Mouse (Mus musculus): Measurements from ENCODE around the gene Mvb12b. TPM values are rescaled to one million over a fixed set of nuclear protein-coding genes. Genes with fewer than 3 reads are reported as not detected.

Gene Mvb12b
- polyA plus RNA-seq, 1 experiment, result 15.9 TPM

GRCm38 (mm10) chr2:33700581-33701445 lies 186.9 kb downstream of the Mvb12b start:
- no peaks in the 10 kb centered on the region for H3K79me3 ChIP-seq (ENCODE audit: low read depth)
- H3ac ChIP-seq (ENCODE audit: control insufficient read depth, insufficient read length, low read depth), result no peak overlapping the region
- TF ChIP-seq FOSL1 (IDR thresholded peaks at IDR 0.05; ENCODE audit: insufficient read depth, low read length, poor library complexity, severe bottlenecking) (no peak), MAX (IDR thresholded peaks at IDR 0.05) (no peak), MYOD1 (IDR thresholded peaks at IDR 0.05; ENCODE audit: control insufficient read depth, insufficient read length, low read depth) (no peak), CTCF (IDR thresholded peaks at IDR 0.05; ENCODE audit: control insufficient read depth, insufficient read depth, insufficient read length) (no peak), CEBPB (IDR thresholded peaks at IDR 0.05; ENCODE audit: low read depth) (no peak), MYOG (IDR thresholded peaks at IDR 0.05; ENCODE audit: control insufficient read depth, extremely low read depth, insufficient read length) (no peak), USF1 (IDR thresholded peaks at IDR 0.05; ENCODE audit: low read depth) (no peak)
- H3K36me3 ChIP-seq (ENCODE audit: control insufficient read depth, insufficient read depth), result no peaks in the 10 kb centered on the region
- no peaks in the 10 kb centered on the region for H3K79me2 ChIP-seq (ENCODE audit: control insufficient read depth, insufficient read depth)
- no peak overlapping the region for H3K4me3 ChIP-seq (ENCODE audit: insufficient read depth, poor library complexity, severe bottlenecking)
- peaks cover 54% of the 10 kb centered on the region for H3K27me3 ChIP-seq (ENCODE audit: control insufficient read depth, insufficient read depth, insufficient read length)

- H3K79me2 ChIP-seq (ENCODE audit: control insufficient read depth, insufficient read depth), result no peaks in the 10 kb centered on the region
- H3K27me3 ChIP-seq (ENCODE audit: control insufficient read depth, insufficient read depth, insufficient read length), result peaks cover 47% of the 10 kb centered on the region
- no peaks in the 10 kb centered on the region for H3K79me3 ChIP-seq (ENCODE audit: low read depth)
- TF ChIP-seq USF1 (IDR thresholded peaks at IDR 0.05; ENCODE audit: low read depth) (no peak), CEBPB (IDR thresholded peaks at IDR 0.05; ENCODE audit: low read depth) (no peak), FOSL1 (IDR thresholded peaks at IDR 0.05; ENCODE audit: insufficient read depth, low read length, poor library complexity, severe bottlenecking) (no peak), MAX (IDR thresholded peaks at IDR 0.05) (no peak), CTCF (IDR thresholded peaks at IDR 0.05; ENCODE audit: control insufficient read depth, insufficient read depth, insufficient read length) (no peak), MYOG (IDR thresholded peaks at IDR 0.05; ENCODE audit: control insufficient read depth, extremely low read depth, insufficient read length) (no peak), MYOD1 (IDR thresholded peaks at IDR 0.05; ENCODE audit: control insufficient read depth, insufficient read length, low read depth) (no peak)
- no peak overlapping the region for H3ac ChIP-seq (ENCODE audit: control insufficient read depth, insufficient read length, low read depth)
- H3K4me3 ChIP-seq (ENCODE audit: insufficient read depth, poor library complexity, severe bottlenecking), result no peak overlapping the region
- no peaks in the 10 kb centered on the region for H3K36me3 ChIP-seq (ENCODE audit: control insufficient read depth, insufficient read depth)
These were observed 188.8 kb downstream of the Mvb12b start for GRCm38 (mm10) chr2:33698898-33699297.

- H3K79me3 ChIP-seq (ENCODE audit: low read depth), result no peaks in the 10 kb centered on the region
- H3K4me3 ChIP-seq (ENCODE audit: insufficient read depth, poor library complexity, severe bottlenecking), result no peak overlapping the region
- H3K27me3 ChIP-seq (ENCODE audit: control insufficient read depth, insufficient read depth, insufficient read length), result peaks cover 29% of the 10 kb centered on the region
- no peak overlapping the region for H3ac ChIP-seq (ENCODE audit: control insufficient read depth, insufficient read length, low read depth)
- H3K79me2 ChIP-seq (ENCODE audit: control insufficient read depth, insufficient read depth), result no peaks in the 10 kb centered on the region
- no peaks in the 10 kb centered on the region for H3K36me3 ChIP-seq (ENCODE audit: control insufficient read depth, insufficient read depth)
- no peak for TF ChIP-seq MAX (IDR thresholded peaks at IDR 0.05)
- no peak for TF ChIP-seq MYOG (IDR thresholded peaks at IDR 0.05; ENCODE audit: control insufficient read depth, extremely low read depth, insufficient read length)
- TF ChIP-seq FOSL1 (IDR thresholded peaks at IDR 0.05; ENCODE audit: insufficient read depth, low read length, poor library complexity, severe bottlenecking), result no peak
- TF ChIP-seq MYOD1 (IDR thresholded peaks at IDR 0.05; ENCODE audit: control insufficient read depth, insufficient read length, low read depth), result no peak
- no peak for TF ChIP-seq CEBPB (IDR thresholded peaks at IDR 0.05; ENCODE audit: low read depth)
- TF ChIP-seq CTCF (IDR thresholded peaks at IDR 0.05; ENCODE audit: control insufficient read depth, insufficient read depth, insufficient read length), result no peak
- no peak for TF ChIP-seq USF1 (IDR thresholded peaks at IDR 0.05; ENCODE audit: low read depth)
These were observed 191.3 kb downstream of the Mvb12b start for GRCm38 (mm10) chr2:33696428-33696827.

DNA sequence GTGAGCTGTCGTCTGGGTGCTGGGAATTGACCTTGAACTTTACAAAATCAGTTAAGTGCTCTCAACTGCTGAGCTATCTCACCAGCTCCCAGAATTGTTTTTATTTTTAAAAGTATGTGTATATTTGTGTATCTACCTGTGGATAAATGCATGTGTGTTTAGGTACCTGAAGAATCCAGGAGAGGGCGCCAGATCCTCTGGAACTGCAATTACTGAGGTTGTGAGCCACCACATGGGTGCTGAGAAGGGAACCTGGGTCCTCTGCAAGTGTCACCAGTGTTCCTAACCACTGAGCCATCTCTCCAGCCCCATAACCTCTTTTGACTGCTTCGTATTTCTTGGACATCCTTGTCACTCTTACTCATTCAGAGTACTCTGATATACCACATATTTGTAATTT lies 193.8 kb downstream of the Mvb12b start:
- TF ChIP-seq CTCF (IDR thresholded peaks at IDR 0.05; ENCODE audit: control insufficient read depth, insufficient read depth, insufficient read length) (no peak), MYOG (IDR thresholded peaks at IDR 0.05; ENCODE audit: control insufficient read depth, extremely low read depth, insufficient read length) (no peak), MYOD1 (IDR thresholded peaks at IDR 0.05; ENCODE audit: control insufficient read depth, insufficient read length, low read depth) (no peak), CEBPB (IDR thresholded peaks at IDR 0.05; ENCODE audit: low read depth) (no peak), FOSL1 (IDR thresholded peaks at IDR 0.05; ENCODE audit: insufficient read depth, low read length, poor library complexity, severe bottlenecking) (no peak), MAX (IDR thresholded peaks at IDR 0.05) (no peak), USF1 (IDR thresholded peaks at IDR 0.05; ENCODE audit: low read depth) (no peak)
- H3K36me3 ChIP-seq (ENCODE audit: control insufficient read depth, insufficient read depth), result no peaks in the 10 kb centered on the region
- H3K79me2 ChIP-seq (ENCODE audit: control insufficient read depth, insufficient read depth), result no peaks in the 10 kb centered on the region
- H3K4me3 ChIP-seq (ENCODE audit: insufficient read depth, poor library complexity, severe bottlenecking), result no peak overlapping the region
- H3ac ChIP-seq (ENCODE audit: control insufficient read depth, insufficient read length, low read depth), result no peak overlapping the region
- H3K79me3 ChIP-seq (ENCODE audit: low read depth), result no peaks in the 10 kb centered on the region
- peaks cover 17% of the 10 kb centered on the region for H3K27me3 ChIP-seq (ENCODE audit: control insufficient read depth, insufficient read depth, insufficient read length)

DNA sequence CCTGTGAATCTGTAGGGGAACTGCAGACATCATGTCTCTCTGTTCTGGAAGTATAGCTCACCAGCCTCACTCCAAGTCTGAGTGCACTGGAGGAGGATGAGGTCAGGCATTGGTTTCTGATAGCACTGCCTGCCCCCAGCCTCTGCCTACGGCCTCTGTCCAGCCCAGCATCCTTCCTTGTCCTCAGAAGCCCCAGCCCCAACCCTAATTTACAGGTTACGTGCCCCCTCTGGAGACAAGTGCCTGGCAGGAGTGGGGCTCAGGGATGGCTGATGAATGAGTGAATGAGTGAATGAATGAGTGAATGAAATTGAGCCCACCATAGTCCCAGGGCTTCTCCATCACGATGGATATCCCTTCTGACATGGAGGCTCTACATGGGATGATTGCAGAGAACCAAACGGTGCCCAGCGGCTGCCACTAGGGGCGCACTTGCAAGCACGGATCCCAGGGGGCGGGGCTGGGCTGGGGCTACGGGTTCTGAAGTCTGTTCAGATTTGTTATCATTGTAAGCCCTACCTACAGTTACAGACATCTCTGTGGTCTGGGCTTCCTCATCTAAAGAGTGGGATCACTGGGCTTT lies 197.8 kb downstream of the Mvb12b start:
- Histone ChIP-seq H3K79me2 (ENCODE audit: control insufficient read depth, insufficient read depth) (no peaks in the 10 kb centered on the region), H3K36me3 (ENCODE audit: control insufficient read depth, insufficient read depth) (no peaks in the 10 kb centered on the region), H3K79me3 (ENCODE audit: low read depth) (no peaks in the 10 kb centered on the region), H3ac (ENCODE audit: control insufficient read depth, insufficient read length, low read depth) (no peak overlapping the region), H3K27me3 (ENCODE audit: control insufficient read depth, insufficient read depth, insufficient read length) (peaks cover 10% of the 10 kb centered on the region), H3K4me3 (ENCODE audit: insufficient read depth, poor library complexity, severe bottlenecking) (no peak overlapping the region)
- TF ChIP-seq FOSL1 (IDR thresholded peaks at IDR 0.05; ENCODE audit: insufficient read depth, low read length, poor library complexity, severe bottlenecking), result no peak
- TF ChIP-seq MYOG (IDR thresholded peaks at IDR 0.05; ENCODE audit: control insufficient read depth, extremely low read depth, insufficient read length), result no peak
- TF ChIP-seq CEBPB (IDR thresholded peaks at IDR 0.05; ENCODE audit: low read depth), result no peak
- no peak for TF ChIP-seq CTCF (IDR thresholded peaks at IDR 0.05; ENCODE audit: control insufficient read depth, insufficient read depth, insufficient read length)
- TF ChIP-seq USF1 (IDR thresholded peaks at IDR 0.05; ENCODE audit: low read depth), result no peak
- TF ChIP-seq MYOD1 (IDR thresholded peaks at IDR 0.05; ENCODE audit: control insufficient read depth, insufficient read length, low read depth), result no peak
- no peak for TF ChIP-seq MAX (IDR thresholded peaks at IDR 0.05)
